Mouse (Mus musculus): ENCODE measurements around the gene Cnih3.

Gene Cnih3

DNA sequence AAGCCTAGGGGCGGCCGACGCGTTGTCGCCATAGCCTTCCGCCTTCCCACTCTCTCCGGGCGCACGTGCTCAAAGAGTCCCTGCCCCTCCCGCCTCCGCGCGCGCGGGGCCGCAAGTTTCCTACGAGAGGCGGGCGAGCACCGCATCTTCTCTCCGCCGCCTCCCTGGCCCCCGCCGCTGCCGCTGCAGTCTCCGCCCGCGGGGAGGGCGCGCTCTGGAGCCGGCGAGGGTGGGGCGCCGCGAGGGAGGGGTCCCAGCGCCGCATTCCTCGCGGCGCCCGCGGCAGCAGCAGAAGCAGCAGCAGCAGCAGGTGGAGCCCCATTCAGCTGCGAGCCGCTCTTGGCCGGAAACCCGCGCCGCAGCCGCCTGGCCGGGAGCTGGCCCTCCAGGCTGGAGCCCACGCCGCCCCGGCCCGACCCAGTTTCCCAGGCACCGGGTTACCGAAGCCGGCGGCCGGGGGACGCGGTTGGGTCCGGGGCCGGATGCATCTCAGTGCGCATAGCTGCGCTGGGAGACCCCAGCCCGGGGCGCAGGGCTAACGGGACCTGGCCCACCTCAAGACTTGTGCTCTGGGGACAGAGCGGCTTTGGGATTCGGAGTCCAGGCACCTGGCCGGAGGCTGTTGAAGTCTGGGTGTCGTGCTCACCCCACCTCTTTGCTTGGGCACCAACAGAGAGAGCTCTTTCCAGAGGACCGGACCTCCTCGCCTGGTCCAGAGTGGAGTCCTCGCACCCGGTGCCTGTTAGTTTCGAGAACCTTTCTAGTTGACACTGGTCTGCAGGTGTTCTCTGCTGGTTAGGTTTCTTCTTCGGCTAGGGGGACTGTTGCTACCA is at the start of gene Cnih3:
TSS of gene Cnih3 (plus strand) at position 262 of the 833 bp plus-strand sequence.
- Histone ChIP-seq H3K9me3 (ENCODE audit: low read length) (no peaks in the 10 kb centered on the region), H3K36me3 (ENCODE audit: insufficient read depth, low read length) (no peaks in the 10 kb centered on the region), H3K4me3 (replicated peaks; ENCODE audit: low read length) (peak within 1 kb of the TSS; percentile 81), H3K4me1 (replicated peaks; ENCODE audit: low read depth, low read length) (peaks cover 23% of the 10 kb centered on the region), H3K27me3 (ENCODE audit: insufficient read depth, low read length) (peaks cover 66% of the 10 kb centered on the region)
- no peak for TF ChIP-seq POU5F1 (IDR thresholded peaks at IDR 0.05; ENCODE audit: borderline replicate concordance, low read length)
- no peak for TF ChIP-seq NANOG (IDR thresholded peaks at IDR 0.05; ENCODE audit: borderline replicate concordance, low read length)
- no peak for TF ChIP-seq CTCF (conservative IDR thresholded peaks at IDR 0.05; ENCODE audit: low read length)

DNA sequence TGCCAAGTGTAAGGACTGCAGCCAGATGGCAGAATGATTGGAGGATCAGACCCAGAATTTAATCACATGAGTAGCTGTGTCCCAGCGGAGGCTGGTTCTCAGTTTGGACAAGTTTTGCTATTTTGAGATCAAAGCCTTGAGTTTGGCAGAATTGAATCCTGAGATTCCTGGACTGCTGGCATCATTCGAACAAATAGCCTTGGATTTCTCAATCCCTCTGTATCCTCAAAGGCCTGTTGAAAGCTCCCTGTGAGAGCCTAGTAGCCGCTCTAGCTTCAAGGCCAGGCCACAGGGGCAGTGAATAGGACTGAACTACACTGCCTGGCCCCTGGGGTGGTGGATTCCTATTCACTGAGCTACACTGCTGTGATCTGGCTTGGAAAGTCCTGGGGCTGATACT is 44.4 kb upstream of the Cnih3 start:
- H3K9me3 ChIP-seq (ENCODE audit: low read length): peaks cover 7% of the 10 kb centered on the region
- no peaks in the 10 kb centered on the region for H3K4me1 ChIP-seq (replicated peaks; ENCODE audit: low read depth, low read length)
- H3K36me3 ChIP-seq (ENCODE audit: insufficient read depth, low read length): no peaks in the 10 kb centered on the region
- no peak overlapping the region for H3K4me3 ChIP-seq (replicated peaks; ENCODE audit: low read length)
- TF ChIP-seq CTCF (conservative IDR thresholded peaks at IDR 0.05; ENCODE audit: low read length): no peak
- TF ChIP-seq POU5F1 (IDR thresholded peaks at IDR 0.05; ENCODE audit: borderline replicate concordance, low read length): no peak
- no peak for TF ChIP-seq NANOG (IDR thresholded peaks at IDR 0.05; ENCODE audit: borderline replicate concordance, low read length)
- no peaks in the 10 kb centered on the region for H3K27me3 ChIP-seq (ENCODE audit: insufficient read depth, low read length)

DNA sequence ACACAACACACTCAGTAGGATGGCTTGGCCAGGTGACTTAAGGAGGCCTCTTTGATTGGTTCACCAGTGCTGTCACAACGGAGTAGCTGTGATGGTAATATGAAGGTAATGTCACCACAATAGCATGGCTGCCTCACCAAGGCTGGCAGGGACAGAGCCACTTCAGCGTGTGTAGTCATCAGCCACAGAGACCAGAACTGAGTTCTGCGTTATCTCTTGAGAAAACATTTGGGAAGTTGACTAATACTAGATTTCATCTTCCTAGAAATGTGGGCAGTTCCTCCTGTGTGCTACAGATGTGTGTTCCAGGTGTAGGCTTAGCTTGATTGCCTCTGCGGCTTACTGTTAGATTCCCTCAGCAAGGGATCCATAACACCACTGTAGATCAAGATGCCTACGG is 41.7 kb upstream of the Cnih3 start:
- Histone ChIP-seq H3K4me1 (replicated peaks; ENCODE audit: low read depth, low read length) (no peaks in the 10 kb centered on the region), H3K9me3 (ENCODE audit: low read length) (peaks cover 7% of the 10 kb centered on the region), H3K36me3 (ENCODE audit: insufficient read depth, low read length) (no peaks in the 10 kb centered on the region), H3K4me3 (replicated peaks; ENCODE audit: low read length) (no peak overlapping the region), H3K27me3 (ENCODE audit: insufficient read depth, low read length) (no peaks in the 10 kb centered on the region)
- TF ChIP-seq NANOG (IDR thresholded peaks at IDR 0.05; ENCODE audit: borderline replicate concordance, low read length): no peak
- no peak for TF ChIP-seq POU5F1 (IDR thresholded peaks at IDR 0.05; ENCODE audit: borderline replicate concordance, low read length)
- TF ChIP-seq CTCF (conservative IDR thresholded peaks at IDR 0.05; ENCODE audit: low read length): no peak

DNA sequence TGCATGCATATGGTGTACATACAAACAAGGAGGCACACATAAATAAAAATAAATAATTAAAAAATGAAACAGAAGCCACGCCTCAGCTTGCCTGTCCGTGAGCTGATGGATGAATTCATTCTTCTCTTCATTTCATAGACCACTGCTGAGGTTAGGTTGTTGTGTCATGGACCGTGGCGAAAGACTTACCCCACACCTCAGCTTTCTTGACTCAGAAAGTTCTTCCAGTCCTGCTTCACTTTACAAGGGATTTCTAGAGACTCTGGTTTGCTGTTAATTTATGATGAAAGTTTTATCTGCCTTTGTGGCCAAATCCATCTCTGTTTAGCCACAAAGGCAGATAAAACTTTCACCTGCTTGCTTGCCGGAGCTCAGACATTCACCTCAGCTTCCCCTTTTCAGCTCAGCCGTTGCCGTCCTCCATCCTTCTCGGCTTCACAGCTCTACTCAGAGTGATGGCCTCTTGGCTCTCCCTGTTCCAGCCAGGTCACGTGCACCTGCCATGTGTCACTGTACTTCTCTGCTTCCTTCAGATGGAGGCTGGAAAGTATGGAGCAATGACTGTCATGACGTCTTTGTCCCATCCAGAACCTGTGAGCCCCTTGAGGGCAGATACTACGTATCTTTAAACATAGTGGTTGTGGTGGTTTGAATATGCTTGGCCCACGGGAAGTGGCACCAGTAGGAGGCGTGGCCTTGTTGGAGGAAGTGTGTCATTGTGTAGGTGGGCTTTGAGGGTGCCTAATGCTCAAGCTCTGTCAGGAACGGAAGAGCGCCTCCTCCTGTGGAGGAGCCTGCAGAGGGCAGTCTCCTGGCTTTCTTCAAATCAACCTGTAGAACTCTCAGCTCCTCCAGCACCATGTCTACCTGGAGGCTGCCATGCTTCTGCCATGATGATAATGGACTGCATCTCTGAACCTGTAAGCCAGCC is 40.0 kb upstream of the Cnih3 start:
- H3K4me1 ChIP-seq (replicated peaks; ENCODE audit: low read depth, low read length): no peaks in the 10 kb centered on the region
- no peaks in the 10 kb centered on the region for H3K27me3 ChIP-seq (ENCODE audit: insufficient read depth, low read length)
- no peak for TF ChIP-seq CTCF (conservative IDR thresholded peaks at IDR 0.05; ENCODE audit: low read length)
- no peak for TF ChIP-seq POU5F1 (IDR thresholded peaks at IDR 0.05; ENCODE audit: borderline replicate concordance, low read length)
- no peak for TF ChIP-seq NANOG (IDR thresholded peaks at IDR 0.05; ENCODE audit: borderline replicate concordance, low read length)
- peaks cover 7% of the 10 kb centered on the region for H3K9me3 ChIP-seq (ENCODE audit: low read length)
- H3K36me3 ChIP-seq (ENCODE audit: insufficient read depth, low read length): no peaks in the 10 kb centered on the region
- no peak overlapping the region for H3K4me3 ChIP-seq (replicated peaks; ENCODE audit: low read length)

DNA sequence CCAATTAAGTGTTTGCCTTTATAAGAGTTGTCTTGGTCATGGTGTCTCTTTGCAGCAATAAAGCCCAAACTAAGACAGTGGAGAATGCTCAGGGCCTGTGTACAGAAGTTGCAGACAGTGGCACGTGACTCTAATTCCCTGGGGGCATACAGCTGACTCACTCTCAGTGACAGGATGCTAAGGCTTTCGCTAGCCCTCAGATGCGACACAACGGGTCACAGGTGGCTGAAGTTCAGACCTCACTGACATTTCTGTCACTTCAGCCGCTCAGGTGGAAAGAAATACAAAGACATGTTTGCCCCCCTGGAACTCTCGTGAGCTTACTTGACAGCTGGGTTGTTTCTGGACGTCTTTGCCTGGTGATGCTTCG is 39.4 kb upstream of the Cnih3 start:
- TF ChIP-seq POU5F1 (IDR thresholded peaks at IDR 0.05; ENCODE audit: borderline replicate concordance, low read length): no peak
- TF ChIP-seq CTCF (conservative IDR thresholded peaks at IDR 0.05; ENCODE audit: low read length): no peak
- no peaks in the 10 kb centered on the region for H3K27me3 ChIP-seq (ENCODE audit: insufficient read depth, low read length)
- H3K4me3 ChIP-seq (replicated peaks; ENCODE audit: low read length): no peak overlapping the region
- no peaks in the 10 kb centered on the region for H3K36me3 ChIP-seq (ENCODE audit: insufficient read depth, low read length)
- H3K4me1 ChIP-seq (replicated peaks; ENCODE audit: low read depth, low read length): no peaks in the 10 kb centered on the region
- H3K9me3 ChIP-seq (ENCODE audit: low read length): peaks cover 7% of the 10 kb centered on the region

DNA sequence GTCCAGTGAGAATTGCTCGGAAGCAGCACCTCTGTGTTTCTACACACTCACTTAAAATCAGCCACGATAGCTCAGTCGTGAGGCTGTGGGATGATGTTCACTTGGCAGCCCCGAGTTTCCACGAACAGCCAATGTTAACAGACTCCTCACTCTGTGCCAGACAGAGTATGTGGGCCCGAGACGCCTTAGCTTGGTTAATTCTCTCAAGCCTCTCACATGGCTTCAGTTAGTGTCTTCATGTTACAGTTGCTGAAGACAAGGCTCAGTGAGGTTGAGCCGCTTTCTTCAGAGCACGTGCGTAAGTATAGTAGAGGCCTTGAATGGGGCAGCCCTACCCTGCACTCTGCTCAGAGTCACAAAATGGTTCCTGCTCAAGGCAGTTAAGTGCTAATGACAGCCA is 38.1 kb upstream of the Cnih3 start:
- no peaks in the 10 kb centered on the region for H3K4me1 ChIP-seq (replicated peaks; ENCODE audit: low read depth, low read length)
- TF ChIP-seq NANOG (IDR thresholded peaks at IDR 0.05; ENCODE audit: borderline replicate concordance, low read length) (no peak), CTCF (conservative IDR thresholded peaks at IDR 0.05; ENCODE audit: low read length) (no peak), POU5F1 (IDR thresholded peaks at IDR 0.05; ENCODE audit: borderline replicate concordance, low read length) (no peak)
- peaks cover 7% of the 10 kb centered on the region for H3K9me3 ChIP-seq (ENCODE audit: low read length)
- no peak overlapping the region for H3K4me3 ChIP-seq (replicated peaks; ENCODE audit: low read length)
- no peaks in the 10 kb centered on the region for H3K36me3 ChIP-seq (ENCODE audit: insufficient read depth, low read length)
- H3K27me3 ChIP-seq (ENCODE audit: insufficient read depth, low read length): no peaks in the 10 kb centered on the region

DNA sequence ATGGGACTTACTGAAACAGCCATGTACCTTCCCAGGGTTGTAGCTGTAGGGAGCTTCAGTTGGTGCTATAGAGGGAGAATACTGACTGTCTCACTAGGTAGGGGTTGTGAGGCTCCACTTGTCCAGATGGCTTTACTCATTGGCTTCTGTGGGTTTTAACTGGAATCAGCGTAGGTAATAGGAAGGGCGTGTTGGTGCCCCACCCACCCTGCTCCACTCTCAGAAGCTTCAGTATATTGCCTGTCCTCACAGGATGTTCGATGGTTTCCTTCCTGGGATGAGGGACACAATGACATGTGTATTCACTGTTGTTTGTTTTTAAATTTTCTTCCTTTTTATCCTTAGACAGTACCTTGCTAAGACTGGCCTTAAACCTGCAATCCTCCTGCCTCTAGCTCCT is 37.1 kb upstream of the Cnih3 start:
- no peak overlapping the region for H3K4me3 ChIP-seq (replicated peaks; ENCODE audit: low read length)
- no peaks in the 10 kb centered on the region for H3K36me3 ChIP-seq (ENCODE audit: insufficient read depth, low read length)
- TF ChIP-seq NANOG (IDR thresholded peaks at IDR 0.05; ENCODE audit: borderline replicate concordance, low read length) (no peak), POU5F1 (IDR thresholded peaks at IDR 0.05; ENCODE audit: borderline replicate concordance, low read length) (no peak), CTCF (conservative IDR thresholded peaks at IDR 0.05; ENCODE audit: low read length) (no peak)
- H3K4me1 ChIP-seq (replicated peaks; ENCODE audit: low read depth, low read length): no peaks in the 10 kb centered on the region
- H3K9me3 ChIP-seq (ENCODE audit: low read length): peaks cover 7% of the 10 kb centered on the region
- H3K27me3 ChIP-seq (ENCODE audit: insufficient read depth, low read length): no peaks in the 10 kb centered on the region

DNA sequence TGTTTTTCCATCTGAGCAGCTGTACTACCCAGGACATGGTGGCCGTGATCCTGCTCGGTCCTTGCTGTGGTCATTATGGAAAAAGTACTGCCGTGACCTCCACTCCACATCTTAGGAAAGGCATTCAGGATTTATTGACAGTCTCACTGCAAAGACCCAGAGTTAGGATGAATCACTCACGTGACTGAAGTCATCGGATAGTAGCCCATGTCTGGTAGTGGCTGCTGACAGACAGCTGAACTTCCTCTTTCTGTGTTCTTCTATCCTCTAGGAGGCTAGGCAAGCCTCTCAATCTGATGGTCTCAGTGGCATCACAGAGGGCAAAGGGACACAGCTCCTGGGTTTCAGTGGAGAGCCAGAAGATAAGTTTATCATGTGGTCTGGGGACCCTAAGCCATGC is 35.9 kb upstream of the Cnih3 start:
- Histone ChIP-seq H3K4me3 (replicated peaks; ENCODE audit: low read length) (no peak overlapping the region), H3K36me3 (ENCODE audit: insufficient read depth, low read length) (no peaks in the 10 kb centered on the region), H3K27me3 (ENCODE audit: insufficient read depth, low read length) (no peaks in the 10 kb centered on the region), H3K4me1 (replicated peaks; ENCODE audit: low read depth, low read length) (no peaks in the 10 kb centered on the region), H3K9me3 (ENCODE audit: low read length) (peaks cover 14% of the 10 kb centered on the region)
- TF ChIP-seq CTCF (conservative IDR thresholded peaks at IDR 0.05; ENCODE audit: low read length): no peak
- TF ChIP-seq POU5F1 (IDR thresholded peaks at IDR 0.05; ENCODE audit: borderline replicate concordance, low read length): no peak
- TF ChIP-seq NANOG (IDR thresholded peaks at IDR 0.05; ENCODE audit: borderline replicate concordance, low read length): no peak

Data from E14TG2a.4 (cell line).